Mouse (Mus musculus) T-helper 2 cell (primary cell): ENCODE data around the gene Pxylp1.

Experiments used
- in situ Hi-C: fragments of 300-600 bp; cut with MboI, MseI; formaldehyde crosslinking; loops from one replicate; pipeline ENCODE4 v1.15.1; 2025; ENCODE audit warnings: high pct_unique_total_duplicates

The Pxylp1 gene

DNA sequence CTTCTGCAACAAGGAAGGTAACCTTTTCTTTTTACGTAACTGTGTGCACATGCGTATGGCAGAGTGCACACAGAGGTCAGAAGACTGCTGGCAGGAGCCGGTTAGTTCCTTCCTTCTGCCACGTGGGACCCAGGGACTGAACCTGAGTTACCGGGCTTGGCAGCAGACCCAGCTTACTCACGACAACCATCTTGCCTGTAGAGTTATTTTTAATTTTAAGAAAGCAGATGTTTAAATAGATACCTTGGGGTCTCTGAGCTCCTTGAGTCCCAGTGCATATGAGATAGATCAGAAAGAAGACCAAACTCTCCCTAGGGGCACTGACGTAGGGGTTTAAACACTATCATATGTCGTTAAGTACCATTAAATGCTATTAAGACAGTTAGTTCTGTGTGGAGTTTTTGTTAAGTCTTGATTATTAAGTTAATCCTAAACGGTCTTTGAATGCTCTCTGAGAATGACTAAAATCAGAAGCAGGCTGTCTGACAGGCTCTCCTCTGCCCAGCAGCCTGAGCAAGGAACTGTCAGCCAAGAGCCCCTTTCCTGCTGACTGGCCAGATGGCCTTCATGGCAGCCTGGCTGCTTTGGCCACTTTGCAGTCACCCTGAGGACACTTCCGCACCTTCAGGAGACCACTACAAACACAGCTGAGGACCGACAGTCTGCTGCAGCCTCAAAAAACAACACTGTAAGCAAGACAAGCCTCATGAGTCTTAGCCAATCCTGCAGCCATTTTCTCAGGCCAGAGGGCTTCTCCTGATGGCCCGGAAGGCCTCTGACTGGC lies 65.3 kb downstream of the Pxylp1 start:
- in situ Hi-C loops: no loop called here

DNA sequence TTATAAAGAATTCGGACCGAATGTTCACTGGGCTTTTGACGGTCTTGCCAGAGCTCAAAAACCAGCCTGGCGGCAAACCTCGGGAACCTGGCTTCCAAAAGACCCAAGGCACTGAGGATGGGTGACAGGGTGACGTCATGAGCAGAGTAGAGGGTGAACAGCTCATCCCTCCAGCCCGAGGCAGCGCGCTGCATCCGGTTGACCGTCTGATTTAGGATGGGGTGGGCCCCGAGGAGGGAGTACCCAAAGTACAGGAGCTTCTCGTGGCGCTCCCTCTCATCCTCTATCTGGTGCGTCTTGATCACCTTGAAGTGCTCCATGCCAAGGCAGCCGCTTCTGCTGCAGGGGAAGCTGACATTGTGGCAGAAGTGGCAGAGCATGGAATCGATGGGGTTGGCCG lies 67.6 kb downstream of the Pxylp1 start:
- in situ Hi-C loops: no loop called here

DNA sequence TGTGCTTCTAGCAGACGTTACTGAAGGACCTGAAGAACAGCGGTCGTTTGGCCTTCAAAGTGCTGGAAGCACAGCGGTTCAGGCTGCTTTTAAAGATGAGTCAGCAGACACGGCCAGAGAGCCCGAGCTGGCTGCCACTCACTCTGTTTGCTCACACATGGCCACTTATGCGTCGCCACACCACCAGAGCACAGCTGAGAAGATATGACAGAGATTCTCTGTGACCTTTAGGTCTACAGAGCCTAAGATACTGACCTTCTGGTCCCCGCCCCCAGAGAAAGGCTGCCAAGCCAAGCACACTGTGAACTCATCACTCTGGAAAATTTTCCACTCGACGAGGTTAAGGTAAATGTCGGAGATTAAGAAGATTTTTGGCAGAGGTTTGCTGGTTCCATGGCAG lies 68.4 kb downstream of the Pxylp1 start:
- in situ Hi-C loops: no loop called here

DNA sequence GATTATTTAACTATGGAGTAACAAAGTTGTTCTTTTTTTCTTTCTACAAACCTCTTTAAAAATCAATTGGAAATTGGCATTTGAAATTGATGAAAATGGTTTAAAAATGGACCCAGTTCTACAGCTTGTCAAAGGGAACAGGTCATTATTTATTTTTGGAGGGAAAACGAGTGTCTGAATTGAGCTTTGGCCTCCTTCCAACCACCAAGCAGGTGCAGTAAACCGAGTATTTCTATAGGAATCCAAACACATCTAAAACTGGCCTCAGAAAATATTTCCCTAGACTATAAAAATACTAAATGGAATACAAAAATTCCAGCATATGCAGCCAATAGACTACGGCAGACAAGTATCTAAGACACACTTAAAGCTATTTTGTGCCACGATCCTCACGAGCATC lies 68.9 kb downstream of the Pxylp1 start:
- in situ Hi-C loops: no loop called here

DNA sequence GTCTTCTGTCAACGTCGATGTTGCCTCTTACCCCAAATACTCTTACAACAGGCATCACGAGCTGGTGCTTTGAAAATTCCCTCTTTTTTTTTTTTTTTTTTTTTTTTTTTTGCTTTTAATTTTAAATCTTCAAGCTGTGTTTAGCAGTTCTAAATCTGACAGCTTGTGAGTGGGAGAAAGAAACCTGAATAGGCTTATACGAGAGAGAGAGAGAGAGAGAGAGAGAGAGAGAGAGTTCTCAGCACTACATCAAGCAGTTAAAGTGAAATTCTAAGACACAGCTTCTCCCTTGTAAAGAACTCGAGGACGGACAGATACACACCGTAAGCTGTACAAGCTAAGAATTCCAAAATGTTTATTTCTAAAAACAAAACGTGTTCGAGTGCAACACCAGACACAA lies 69.5 kb downstream of the Pxylp1 start:
- in situ Hi-C loops: no loop called here

DNA sequence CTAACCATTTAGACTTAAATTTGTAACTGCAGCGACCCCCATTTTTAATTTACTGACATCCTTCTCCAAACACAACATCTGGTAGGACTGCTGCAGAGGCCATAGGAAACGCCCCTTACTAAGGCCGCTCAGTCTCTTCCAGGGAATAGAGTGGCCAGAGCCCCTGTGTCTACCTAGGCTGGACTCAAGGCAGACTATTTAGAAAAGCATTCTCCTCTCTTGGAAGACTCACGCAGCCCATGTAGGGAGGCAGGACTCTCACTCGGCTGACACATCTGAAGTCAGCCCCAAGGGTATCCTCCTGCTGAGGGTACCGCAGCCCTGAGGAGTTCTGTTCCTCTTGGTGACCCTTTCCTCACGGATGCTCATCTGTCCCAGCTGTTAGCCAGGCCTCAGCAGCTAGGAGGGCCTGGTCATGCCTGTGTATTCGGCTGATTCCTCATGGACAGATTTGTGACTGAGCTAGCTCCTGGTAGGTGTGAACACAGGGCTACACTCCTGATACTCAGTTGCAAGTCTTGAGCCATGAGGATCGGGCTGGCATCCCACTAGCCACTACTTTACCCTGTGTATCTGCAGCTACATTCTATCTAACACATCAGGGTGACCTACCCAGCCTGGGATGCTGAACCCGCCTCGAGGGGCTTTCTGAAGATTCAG lies 73.5 kb downstream of the Pxylp1 start:
- in situ Hi-C loops: loop anchor here (5.0 kb wide), 2 partner anchors 147 to 247 kb away; no protein-coding TSS in a partner anchor

DNA sequence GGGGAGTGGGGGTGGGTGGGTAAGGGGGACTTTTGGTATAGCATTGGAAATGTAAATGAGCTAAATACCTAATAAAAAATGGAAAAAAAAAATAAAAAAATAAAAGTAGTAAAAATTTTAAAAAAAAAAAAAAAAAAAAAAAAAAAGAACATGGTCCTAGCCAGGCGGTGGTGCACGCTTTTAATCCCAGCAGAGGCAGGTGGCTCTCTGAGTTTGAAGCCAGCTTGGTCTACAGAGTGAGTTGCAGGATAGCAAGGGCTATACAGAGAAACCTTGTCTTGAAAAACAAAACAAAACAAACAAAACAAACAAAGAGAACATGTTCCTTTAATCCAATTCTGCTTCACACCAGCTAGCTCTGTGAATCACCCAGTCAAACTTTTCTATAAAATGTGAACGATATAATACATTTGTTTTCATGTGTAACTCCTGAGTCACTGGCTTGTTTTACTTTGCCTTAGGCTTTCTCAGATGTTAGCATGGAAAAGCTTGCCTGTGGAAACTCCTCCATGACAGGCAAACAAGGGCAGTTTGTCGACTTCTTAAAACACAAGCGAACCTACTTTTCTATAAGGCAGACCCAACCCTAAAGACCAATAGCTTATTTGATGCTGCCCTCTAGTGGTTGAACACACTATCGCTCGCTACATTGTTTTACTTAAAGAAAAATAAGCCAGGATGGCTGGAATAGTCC lies 74.2 kb downstream of the Pxylp1 start:
- in situ Hi-C loops: loop anchor here (5.0 kb wide), 2 partner anchors 146 to 246 kb away; no protein-coding TSS in a partner anchor

DNA sequence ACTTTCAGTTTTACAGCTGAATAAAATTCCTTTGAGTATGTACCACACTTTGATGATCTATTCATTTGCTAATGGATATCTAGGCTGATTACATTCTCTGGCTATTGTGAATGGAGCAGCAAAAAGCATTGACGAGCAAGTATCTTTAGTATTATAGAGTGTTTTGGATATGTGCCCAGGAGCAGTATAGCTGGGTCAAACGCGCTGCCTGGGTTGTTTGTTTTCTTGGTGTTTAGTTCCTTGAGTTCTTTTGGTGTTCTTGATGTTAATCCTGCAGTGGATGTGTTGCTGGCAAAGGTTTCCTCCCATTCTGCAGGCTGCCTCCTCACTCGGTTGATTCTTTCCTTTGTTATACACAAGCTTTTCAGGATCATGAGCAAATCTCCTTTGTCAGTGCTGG lies 80.5 kb downstream of the Pxylp1 start:
- in situ Hi-C loops: no loop called here

DNA sequence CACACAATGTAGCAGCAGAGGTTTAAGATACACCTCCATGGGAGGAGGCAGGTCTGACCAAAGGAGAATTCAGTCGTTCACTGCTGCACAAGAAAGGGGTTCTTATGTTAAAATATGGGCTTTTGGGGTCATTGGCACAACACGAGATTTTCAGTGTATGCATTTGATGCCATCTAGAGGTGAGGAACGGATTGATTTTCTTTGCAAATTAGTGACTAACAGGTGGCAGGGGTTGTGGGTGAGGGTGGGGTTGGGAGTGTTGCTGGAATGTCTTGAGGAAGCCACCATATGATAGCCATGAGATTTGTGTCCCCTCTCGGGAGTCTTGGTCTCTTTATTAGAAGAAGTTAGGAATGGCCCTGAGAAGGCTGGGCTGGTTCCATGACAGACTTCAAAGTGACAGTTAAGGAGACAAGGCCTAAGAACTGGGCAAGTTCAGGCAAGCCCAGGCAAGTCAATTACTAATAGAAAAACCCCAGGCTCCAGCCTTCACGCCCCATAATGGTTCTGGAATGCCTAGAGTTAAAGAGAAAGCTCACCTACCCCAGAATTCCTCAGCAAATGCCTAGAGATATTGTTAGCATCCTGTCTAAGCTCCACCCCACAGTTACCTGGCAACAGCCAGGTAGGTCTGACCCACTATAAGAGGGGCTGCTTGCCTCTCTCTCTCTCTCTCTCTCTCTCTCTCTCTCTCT lies 92.2 kb downstream of the Pxylp1 start:
- in situ Hi-C loops: no loop called here

DNA sequence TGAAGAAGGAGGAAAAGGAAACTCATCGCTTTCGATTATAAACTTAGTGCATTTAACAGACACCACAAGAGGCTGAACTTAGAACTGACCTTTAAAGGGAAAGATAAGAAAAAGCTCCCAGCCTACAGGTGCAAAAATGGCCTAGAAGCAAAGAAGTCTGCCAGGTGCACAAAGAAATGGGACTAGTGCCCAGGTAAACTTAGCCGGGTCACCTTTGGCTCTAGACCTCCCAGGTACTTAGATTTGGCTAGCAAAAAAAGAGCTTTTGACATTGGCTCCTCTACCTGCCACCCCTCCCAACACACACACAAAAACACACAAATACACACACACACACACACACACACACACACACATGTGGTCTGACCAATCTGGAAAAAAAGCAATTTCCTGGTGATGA lies 95.2 kb downstream of the Pxylp1 start:
- in situ Hi-C loops: no loop called here

DNA sequence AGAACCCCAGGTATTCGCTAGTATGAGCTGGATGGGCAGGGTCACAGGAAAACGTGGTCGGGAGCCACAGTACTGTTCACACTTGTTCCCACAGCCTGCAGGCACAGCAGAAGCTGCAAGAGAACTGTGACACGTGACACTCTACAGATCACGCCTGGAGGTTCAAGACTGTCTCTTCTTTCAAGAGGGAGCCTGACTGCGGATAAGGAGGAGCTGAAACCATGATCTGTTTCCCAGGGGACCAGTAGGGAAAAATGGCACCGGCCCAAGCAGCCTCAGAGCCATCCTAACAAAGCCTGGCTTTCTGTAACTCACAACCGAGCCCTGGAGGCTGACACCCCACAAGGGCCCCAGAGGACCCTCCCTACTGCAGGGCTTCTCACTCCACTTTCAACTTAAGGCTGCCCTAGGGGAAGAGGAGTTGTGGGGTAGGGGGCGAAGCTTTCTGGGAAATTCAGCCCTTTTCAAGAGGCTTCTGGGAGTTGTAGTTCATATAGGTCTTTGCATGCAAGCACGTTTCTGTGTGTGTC lies 97.0 kb downstream of the Pxylp1 start:
- in situ Hi-C loops: no loop called here

DNA sequence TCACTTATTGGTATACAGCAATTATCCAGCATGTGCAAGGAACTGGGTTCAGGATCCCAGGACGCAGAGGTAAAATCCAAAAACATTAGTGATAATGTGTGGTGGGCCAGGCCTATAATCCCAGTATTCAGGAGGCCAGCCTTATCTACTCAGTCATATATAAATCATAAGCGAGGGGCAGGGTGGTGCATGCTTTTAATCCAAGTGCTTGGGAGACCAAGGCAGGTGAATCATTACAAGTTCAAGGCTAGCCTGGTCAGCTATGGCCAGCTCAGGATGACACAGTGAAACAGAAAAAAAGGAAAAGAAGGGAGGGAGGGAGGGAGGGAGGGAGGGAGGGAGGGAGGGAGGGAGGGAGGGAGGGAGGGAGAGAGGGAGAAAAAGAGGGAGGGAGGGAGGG lies 97.9 kb downstream of the Pxylp1 start:
- in situ Hi-C loops: no loop called here

DNA sequence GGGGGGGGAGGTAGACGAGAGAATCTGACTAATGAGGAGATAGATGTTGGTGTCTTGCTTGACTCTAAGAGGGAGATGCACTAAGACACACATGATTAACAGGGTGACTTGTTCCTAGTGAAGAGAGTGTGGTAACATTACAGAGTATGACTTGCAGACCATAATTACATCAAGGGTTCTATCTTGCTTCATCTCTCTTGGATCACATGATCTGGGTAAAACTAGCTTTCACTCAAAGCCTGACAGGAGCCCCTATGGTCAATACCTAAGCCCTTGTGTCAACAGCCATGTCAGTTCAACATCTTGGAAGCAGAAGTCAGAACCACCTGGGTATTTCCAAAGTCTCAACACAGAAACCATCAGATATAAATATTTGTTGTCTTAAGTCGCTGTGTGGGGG lies 99.9 kb downstream of the Pxylp1 start:
- in situ Hi-C loops: no loop called here

DNA sequence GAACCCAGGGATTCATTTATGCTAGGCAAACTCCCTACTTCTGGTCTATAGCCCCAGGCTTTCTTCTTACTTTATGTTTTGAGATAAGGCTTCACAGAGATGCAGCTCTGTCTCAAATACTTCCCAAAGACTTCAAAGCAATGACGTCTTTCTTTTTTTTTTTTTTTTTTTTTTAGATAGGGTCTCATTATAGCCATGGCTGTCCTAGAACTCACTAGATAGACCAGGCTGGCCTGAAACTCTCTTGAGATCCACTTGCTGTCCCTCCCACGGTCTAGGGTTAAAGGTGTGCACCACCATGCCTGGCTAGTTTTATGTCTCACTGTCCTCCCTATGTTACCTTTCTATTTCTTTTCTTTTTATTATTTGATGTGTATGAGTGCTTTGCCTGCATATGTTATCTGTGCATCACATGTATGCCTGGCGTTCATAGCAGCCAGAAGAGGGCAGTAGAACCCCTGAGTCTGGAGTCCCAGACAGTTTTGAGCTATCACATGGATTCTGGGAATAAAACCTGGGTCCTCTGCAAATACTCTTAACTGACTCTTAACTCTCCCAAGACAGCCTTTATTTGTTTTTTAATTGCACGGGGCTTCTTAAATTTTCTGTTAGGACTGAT lies 102.0 kb downstream of the Pxylp1 start:
- in situ Hi-C loops: no loop called here

DNA sequence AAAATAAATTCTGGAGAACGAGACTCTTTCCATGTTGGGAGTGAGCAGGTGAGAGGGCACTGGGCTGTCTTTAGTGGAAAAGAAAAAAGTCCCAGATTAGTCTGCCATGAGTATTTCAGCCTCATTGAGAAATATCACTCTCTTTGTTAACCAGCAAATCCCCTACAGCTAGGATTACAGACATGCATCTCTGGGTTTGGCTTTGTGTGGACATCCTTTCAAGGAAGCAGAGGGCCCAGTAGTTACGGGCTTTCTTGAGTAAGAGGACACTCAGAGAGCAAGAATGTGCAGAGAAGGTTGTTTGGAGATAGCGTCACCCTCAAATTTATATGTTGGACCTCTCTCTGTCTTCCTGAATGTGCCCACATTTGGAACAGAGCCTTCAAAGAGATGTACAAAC lies 102.6 kb downstream of the Pxylp1 start:
- in situ Hi-C loops: no loop called here

DNA sequence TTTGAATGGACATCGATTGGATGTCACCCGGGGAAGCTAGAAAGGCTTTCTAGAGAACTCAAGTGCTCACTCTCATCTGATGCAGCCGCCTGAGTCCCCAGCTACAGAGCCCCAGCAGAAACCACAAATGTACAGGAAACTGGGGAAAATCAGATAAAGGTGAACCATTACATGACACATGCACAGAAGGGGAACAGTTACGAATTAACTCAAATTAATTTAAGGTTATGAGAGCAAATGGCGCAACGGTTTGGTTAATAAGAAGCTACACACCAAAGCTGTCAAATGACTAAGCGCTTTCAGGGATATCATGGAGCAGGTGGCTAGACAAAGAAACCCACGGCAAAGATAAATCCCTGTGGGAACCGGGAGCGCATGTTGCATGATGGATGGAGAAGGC lies 104.7 kb downstream of the Pxylp1 start:
- in situ Hi-C loops: no loop called here

DNA sequence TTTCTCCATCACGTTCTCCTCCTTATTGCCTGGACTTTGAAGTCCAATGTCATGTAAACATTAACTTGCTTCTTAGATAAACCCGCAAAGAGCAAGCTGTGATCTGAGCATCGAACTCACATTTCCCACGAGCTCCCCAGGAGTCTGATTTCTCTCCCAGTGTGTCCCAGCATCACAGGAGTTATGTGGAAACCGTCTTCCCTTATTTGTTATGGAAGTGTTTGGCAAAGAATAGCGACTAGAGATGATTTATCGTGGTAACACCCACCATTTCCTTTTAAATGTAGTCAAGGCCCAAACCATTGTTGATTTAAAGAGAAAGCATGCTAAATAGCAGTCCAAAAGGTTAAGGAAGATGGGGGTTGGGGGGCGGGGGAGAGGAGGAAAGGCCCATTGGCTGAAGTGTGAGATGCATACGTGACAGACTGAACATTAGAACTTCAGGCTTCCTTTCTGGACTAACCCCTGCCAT lies 106.6 kb downstream of the Pxylp1 start:
- in situ Hi-C loops: no loop called here

DNA sequence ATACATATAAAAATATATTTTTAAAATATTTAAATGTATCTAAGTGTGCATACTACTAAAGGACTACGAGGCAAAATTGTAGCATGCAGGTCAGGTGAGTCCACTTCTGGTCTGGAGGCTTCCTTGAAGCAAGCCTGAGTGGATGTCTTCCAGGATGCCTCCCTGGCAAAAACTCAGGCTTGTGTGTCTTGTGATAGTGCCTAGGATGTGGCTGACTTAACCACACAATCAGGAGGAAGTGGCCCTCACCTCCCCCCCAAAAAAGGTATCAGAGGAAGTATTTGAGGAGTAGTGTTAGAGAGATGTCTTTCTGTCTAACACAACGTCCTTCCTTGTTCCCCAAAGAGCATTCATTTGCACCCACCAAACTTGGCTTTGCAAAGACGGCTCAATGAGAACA lies 107.3 kb downstream of the Pxylp1 start:
- in situ Hi-C loops: no loop called here

DNA sequence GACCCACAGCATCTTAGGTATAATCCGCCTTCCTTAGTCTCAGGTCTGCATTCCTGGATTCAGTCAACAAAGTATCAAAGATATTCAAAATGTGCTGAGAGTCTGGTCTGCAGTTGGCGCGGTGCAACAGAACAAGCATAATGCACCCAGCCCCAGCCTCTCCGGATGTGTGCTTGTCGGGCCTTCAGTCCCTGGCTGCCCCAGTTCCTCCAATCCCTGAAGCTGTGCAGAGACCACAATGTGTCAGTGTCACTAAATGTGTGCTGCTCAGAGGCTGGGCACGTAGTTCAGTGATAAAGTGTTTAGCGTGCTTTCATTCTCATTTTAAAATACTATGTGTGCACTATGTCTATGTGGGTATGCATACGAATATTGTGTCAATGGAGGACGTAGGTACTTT lies 108.8 kb downstream of the Pxylp1 start:
- in situ Hi-C loops: no loop called here

DNA sequence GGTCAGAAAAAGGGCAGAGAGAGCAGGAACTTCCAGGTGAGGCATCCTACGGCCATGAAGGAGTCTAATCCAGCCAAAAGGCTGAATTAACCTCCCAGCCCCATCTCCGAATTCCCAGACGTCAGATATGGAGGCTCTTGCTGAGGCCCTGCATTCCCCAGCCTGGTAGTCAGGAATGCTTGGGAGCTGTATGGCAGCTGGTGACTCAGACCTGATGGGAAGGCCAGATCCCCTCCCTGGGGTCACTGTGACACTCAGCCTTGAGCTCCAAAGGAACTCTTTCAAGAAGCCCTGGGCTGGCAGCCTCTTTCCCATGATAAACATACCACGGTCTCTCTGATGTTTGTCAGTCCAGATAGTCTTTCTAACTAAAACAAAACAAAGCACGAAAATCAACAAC lies 109.2 kb downstream of the Pxylp1 start:
- in situ Hi-C loops: no loop called here

DNA sequence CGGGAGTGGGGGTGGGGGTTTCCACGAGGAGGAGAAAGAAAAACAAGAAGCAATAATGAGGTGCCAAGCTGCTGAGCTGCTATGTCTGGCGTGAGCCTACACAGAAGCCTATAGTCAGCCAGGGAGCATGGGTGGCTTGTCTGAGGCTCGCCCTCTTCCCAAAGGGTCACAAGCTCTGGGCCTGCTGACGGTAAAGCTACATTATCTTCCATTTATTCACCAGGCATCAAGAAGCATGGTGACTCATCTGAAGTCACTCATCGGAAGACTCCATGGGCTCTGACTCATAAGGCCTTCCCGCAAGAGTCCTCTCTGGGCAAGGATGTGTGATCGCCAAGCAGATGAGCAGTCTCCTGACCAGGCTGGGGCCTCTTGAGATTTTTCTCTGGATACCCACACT lies 110.4 kb downstream of the Pxylp1 start:
- in situ Hi-C loops: no loop called here
